Mouse (Mus musculus) brain, embryonic 18.5 days (tissue): ENCODE measurements around the gene Gm20388.

ENCODE experiments used
- DNase-seq: peaks from one replicate; pipeline ENCODE4 v3.0.0-alpha.2; 2012; ENCODE audit warnings: low read depth, low spot score

The Gm20388 gene

DNA sequence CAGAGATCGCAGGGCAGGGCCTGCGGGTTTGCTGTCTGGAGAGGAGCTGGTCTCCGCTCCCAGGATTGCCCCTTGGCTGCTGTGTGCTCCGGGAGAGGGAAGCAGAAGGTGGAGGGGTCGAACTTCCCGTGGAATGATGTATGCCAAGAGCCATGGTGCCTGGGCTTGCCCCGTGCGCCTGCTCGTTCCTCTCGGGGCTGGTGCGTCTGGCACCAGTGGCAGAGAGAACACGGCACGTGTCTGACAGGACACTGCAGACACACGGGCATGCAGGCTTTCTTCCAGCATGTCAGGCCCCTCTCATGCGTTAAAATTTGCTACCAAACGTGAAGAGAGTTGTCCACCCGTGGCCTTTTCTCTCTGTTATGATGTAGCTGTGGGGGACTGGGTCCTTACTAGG, 4401.1 kb downstream of the Gm20388 start:
- DNase-seq = no peak

DNA sequence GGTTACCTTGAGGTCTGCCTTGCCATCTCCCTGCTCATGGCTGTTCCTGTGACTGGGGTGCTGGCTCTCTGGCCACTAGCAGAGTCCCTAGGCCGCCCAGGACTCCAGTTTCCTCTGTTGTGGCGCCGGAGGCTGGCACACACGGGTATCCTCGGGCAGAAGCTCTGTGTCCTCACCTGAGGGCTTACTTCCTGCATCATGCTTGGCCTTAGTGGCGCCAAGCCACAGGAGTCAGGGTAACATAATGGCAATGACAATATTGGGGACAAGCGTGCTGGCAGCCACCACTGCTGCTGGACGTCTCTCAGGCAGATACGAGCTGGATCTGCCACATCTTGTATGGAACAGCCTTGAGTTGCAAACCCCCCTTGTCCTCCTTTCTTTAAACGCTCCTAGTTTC, 4401.6 kb downstream of the Gm20388 start:
- no peak for DNase-seq

DNA sequence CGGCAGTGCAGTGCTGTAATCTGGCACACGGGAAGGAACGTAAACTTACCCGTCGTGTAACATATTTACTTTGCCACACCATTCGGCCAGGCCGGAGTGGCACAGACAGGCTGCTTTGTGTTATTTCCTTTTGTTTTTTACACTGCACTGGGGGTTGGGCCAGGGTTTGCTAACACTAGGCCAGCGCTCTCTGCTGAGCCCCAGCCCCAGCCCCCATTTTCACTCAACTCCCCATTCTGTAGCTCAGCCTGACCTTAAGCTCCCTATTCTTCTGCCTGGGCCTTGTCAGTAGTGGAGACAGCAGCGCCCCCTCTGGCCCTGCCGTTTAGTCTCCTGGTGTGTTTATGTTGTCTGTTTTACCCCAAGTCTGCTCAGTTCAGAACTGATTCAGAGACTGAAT, 4404.2 kb downstream of the Gm20388 start:
- no peak for DNase-seq

GRCm38 (mm10) chr8:124316466-124317136, 4406.0 kb downstream of the Gm20388 start:
- DNase-seq = no peak

DNA sequence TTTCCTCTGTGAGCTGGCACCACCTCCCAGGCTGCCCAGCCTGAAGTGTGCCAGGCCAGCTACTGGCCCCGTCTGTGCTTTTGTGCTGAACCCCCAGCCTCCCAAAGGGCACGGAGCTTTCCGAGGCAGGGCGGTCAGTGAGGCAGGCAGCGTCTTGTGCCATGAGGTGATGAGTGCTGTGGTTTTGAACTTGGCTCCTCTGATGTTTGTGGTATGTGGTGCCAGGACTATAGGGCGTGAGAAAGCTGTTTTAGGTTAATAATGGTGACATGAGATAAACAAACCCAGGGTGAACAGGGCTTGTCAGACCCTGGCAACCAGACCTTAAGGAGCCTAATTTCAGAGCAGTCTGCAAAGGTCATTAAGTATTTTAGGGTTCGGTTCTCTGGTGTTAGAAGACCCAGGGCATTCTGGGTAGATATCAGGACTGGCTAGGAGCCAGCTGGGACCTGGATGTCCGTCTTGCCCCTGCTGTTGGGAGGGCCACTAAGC, 4406.6 kb downstream of the Gm20388 start:
- DNase-seq = no peak

- DNase-seq = no peak
Measured at GRCm38 (mm10) chr8:124317821-124318220, 4407.2 kb downstream of the Gm20388 start.

DNA sequence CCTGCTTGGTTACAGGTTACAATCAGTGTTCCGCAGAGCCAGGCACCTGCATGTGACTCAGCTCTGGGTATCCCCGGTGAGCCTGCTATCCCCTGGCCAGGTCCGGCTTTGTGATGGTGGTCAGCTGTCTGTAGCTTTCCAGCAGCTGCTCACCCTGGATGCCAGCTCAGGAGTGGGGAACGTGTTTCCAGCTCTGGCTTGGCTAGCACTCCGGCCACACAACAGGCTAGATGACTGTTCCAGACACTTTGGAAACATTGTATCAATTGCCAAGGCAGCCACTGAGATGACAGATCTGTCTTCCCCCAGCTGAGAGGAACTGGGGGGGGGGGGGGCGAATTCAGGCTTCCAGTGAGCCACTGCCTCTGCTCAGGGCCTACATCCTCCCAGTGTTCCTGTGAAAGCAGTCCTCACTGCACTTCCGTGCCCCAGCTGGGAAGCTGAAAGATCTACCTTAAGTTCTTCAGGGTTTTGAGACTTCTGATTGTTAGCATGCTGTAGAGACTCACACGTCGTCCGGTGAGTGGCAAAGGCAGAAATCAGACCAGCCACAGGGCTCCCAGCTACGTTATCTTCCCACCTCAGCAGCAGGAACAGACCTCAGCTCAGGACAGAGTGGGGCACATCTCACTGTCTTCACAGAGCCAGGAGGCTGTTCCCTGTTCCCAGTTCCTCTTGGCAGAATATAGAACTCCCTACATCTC, 4408.1 kb downstream of the Gm20388 start:
- DNase-seq = no peak

GRCm38 (mm10) chr8:124319316-124319652, 4408.6 kb downstream of the Gm20388 start:
- no peak for DNase-seq

GRCm38 (mm10) chr8:124321227-124321840, 4410.7 kb downstream of the Gm20388 start:
- no peak for DNase-seq

GRCm38 (mm10) chr8:124323356-124323755, 4412.7 kb downstream of the Gm20388 start:
- no peak for DNase-seq

DNA sequence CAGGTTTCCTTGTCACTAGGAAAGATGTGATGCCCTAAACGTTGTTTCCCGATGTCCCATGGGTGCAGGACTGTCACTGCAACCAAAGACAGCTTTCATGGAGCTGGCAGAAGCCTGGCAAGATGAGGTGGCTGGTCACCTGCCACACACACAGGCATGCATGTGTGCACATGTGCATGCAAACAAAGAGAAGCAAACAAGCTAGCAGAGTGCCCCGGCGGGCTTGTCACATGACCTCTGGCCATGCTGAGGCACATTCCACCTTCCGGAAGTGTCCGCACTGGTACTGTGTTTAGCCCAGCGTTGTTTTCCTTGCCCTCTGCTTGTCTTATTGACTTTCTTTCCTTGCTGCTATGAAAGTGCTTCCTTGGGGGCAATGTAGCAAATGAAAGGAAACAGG, 4417.6 kb downstream of the Gm20388 start:
- DNase-seq = no peak

DNA sequence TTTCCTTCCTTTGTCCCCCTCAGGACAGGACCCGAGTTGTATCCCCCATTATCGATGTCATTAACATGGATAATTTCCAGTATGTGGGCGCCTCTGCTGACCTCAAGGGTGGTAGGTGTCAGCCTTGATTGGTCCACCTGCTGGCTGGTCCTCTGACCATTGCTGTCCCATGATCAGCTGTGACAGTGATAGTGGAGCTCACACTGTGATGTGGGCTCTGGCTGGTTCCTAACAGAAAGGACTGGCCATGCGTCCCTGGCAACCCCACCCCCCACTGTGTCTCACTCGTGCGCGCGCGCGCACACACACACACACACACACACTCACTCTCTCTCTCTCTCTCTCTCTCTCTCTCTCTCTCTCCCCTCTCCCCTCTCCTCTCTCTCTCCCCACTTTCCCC, 4419.0 kb downstream of the Gm20388 start:
- no peak for DNase-seq

DNA sequence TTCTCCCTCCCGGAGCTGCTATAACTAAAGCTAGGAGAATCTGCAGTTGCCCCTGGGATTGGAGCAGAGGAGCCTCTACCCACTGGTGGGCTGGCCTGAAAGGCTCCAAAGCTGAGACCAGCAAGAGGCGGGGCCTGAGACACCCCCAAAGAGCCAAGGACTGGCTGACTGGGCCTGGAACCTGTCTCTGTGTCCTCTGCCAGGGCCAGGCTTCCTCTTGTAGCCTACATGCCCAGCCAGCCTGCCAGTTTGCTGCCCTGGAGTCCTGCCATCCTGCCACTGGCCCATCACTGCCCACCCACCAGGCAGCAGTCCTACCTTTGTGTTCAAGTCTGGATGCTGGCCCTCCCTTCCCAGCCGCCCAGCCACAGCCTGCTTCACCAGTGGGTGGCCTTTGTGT, 4419.8 kb downstream of the Gm20388 start:
- DNase-seq = peak; percentile 42

GRCm38 (mm10) chr8:124331094-124331493, 4420.5 kb downstream of the Gm20388 start:
- no peak for DNase-seq

- no peak for DNase-seq
Measured at GRCm38 (mm10) chr8:124331706-124332105, 4421.1 kb downstream of the Gm20388 start.

DNA sequence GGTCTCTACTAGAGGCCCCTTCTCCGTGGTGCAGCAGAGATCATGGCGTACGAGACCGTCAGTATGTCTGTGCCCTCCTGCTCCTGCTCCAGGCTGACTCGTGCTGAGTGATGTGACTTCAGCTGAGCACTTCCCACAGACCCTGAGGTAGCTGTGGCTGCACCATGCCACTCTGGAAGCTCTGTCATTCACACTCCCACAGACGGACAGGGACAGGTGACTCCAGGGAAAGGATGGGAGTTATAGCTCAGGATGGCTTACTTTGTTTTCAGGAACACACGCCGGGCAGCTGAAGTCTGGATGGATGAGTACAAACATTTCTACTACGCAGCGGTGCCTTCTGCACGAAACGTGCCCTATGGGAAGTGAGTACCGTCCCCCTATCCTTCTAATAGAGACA, 4425.7 kb downstream of the Gm20388 start:
- no peak for DNase-seq

- no peak for DNase-seq
Measured at GRCm38 (mm10) chr8:124339742-124340141, 4429.1 kb downstream of the Gm20388 start.

DNA sequence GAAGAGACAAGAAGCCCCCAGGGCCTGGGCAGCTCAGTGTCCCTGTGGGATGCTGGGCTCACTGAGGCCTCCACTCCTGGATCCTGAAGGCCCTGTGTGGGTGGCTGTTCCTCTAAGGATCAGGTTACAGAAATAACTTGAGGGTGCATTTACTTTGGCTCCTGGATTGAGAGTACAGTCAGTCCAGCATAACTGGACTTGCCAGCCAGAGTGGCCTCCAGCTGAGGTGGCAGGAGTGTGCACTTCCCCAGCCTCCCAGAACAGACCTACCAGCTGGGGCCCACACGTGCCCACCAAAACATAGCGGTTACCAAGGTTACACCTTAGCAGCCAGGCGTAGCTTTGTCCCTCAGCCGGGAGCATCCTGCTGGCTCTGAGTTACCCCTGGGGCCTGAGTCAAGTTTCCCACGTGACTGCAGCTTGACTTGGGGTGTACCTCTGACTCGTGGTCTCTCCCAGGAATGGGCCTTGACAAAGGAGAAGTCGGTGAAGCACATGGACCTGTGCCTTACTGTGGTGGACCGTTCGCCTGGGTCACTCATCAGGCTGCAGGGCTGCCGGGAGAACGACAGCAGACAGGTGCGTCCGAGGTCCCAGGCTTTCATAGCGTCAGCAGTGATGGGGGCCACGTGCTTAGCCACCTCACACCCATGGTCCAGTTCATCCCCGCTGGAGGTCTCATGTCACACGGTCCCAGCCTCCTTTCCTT, 4429.9 kb downstream of the Gm20388 start:
- no peak for DNase-seq

DNA sequence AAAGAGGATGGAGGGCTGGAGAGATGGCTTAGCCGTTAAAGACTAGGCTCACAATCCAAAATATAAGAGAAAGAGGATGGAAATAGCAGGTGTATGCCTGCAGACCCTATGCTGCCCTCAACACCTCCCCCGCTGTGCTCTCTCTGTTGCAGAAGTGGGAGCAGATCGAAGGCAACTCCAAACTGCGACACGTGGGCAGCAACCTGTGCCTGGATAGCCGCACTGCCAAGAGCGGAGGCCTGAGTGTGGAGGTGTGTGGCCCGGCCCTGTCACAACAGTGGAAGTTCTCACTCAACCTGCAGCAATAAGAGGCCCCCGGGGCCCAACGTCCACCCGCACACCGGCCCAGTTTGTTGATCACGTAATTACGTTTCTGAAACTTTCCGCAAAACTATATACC, 4432.5 kb downstream of the Gm20388 start:
- no peak for DNase-seq

DNA sequence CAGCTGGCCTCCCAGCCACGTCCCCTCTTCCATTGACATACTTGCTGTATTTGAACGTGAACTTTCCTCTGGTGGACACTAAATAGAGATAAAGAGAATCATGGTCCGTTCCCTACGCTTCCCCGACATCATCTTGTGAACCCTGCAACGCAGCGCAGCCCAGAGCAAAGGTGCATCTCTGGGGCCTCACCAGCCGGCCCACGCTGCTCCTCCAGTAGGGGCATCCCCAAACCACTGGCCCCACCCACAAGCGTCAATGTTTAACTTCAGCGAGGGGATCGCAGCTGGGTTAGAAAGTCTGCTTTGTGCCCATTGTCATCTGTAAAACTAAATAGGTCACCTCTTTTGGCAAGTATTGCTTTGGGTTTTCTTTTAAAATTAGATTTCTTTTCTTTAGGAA, 4433.4 kb downstream of the Gm20388 start:
- no peak for DNase-seq

- DNase-seq = no peak
Measured at GRCm38 (mm10) chr8:124345098-124345497, 4434.5 kb downstream of the Gm20388 start.

DNA sequence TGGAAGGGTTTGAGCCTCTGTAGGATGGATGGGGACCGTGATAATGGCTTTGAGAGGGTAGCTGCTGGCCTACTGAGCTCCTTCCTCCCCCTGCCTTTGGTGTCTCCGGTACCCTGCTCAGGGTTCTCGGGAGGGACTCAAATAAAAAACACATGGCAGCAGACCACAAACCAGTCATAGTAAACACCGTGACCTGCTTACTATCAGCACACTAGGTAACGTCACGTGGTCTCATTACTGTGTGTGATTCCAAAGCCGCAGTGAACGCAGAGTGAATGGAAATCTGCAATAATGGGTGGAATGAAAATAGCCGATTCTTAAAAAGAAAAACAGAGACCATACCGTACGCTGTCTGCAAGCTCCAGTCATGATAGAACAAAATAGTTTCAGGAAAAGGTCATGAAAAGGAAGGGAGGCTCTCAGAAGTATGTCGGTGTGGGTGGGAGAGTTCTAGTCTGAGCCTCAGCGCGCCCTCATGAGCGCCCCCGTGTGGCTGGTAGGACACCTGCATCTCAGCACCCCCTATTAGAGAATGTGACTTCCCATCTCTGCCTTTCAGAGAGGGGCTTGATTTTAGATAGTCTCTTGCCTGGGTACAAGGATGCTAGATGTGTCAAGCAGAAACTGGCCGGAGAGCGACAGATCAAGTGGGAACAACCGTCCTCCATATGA, 4436.3 kb downstream of the Gm20388 start:
- DNase-seq = peak; percentile 12
